Mouse (Mus musculus): ENCODE data around the gene Ift43.

DNA sequence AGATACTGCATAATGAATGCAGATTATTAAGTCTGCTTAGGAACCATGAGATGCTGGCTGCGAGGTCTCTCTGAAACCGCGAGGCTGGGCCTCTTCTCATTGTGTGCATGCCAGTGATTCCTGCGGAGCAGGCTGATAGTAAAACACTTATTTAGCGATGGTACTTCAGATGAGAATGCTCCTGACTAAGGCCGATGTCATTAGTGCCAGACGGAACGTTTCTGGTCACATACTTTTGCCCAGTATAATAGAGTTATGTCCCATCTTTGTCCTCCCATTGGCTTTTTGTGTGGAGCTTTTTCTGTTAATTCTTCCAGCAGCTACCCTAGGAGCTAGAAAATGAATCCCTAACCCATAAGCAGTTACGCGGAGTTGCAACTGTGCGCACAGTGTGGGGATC is 15.4 kb downstream of the Ift43 start:
- TF ChIP-seq ZKSCAN1 (IDR thresholded peaks at IDR 0.05; ENCODE audit: low read depth, low read length), result no peak
- TF ChIP-seq POLR2A (IDR thresholded peaks at IDR 0.05; ENCODE audit: control insufficient read depth in 1 of 2, insufficient read depth in 1 of 2, low read depth in 1 of 2, low read length in 2 of 2, poor library complexity in 1 of 2), result no peak
- no peak for TF ChIP-seq NELFE (IDR thresholded peaks at IDR 0.05; ENCODE audit: low read depth, low read length)
- no peak for TF ChIP-seq ZC3H11A (IDR thresholded peaks at IDR 0.05; ENCODE audit: low read depth, low read length)
- TF ChIP-seq RAD21 (IDR thresholded peaks at IDR 0.05; ENCODE audit: low read depth, low read length), result no peak
- TF ChIP-seq CHD2 (IDR thresholded peaks at IDR 0.05; ENCODE audit: low read length), result no peak
- no peak for TF ChIP-seq GATA1 (IDR thresholded peaks at IDR 0.05; ENCODE audit: low read depth, low read length)

All from MEL (cell line).